Mouse (Mus musculus) MEL-GATA-1-ER (cell line): ENCODE results near the gene Sh2b2.
A peak's percentile ranks its signal among the peaks of the same experiment; 100 is the strongest.

Experiments
- DNase-seq: peaks from one replicate; pipeline ENCODE4 v3.0.0-alpha.2; 2012; ENCODE audit warnings: low read depth; ENCODE audit errors: extremely low read depth

The Sh2b2 gene

GRCm38 (mm10) chr5:136246452-136246838 lies at the start of gene Sh2b2:
Sh2b2 (minus strand) TSS chr5:136246556.
- no peak for DNase-seq

GRCm38 (mm10) chr5:136292971-136293418 lies 46.6 kb upstream of the Sh2b2 start:
- no peak for DNase-seq

GRCm38 (mm10) chr5:136292361-136292760 lies 46.0 kb upstream of the Sh2b2 start:
- no peak for DNase-seq

- no peak for DNase-seq
These were observed 45.2 kb upstream of the Sh2b2 start for GRCm38 (mm10) chr5:136291562-136291961.

- DNase-seq = no peak
These were observed 43.4 kb upstream of the Sh2b2 start for GRCm38 (mm10) chr5:136289776-136290175.

- DNase-seq = no peak
These were observed 42.2 kb upstream of the Sh2b2 start for GRCm38 (mm10) chr5:136288351-136289081.

- no peak for DNase-seq
These were observed 40.2 kb upstream of the Sh2b2 start for GRCm38 (mm10) chr5:136286566-136286965.

GRCm38 (mm10) chr5:136285106-136285505 lies 38.8 kb upstream of the Sh2b2 start:
- no peak for DNase-seq

- DNase-seq = no peak
These were observed 35.0 kb upstream of the Sh2b2 start for GRCm38 (mm10) chr5:136281351-136281750.

GRCm38 (mm10) chr5:136274739-136275138 lies 28.4 kb upstream of the Sh2b2 start:
- DNase-seq = no peak

GRCm38 (mm10) chr5:136269937-136270336 lies 23.6 kb upstream of the Sh2b2 start:
- DNase-seq = no peak

- DNase-seq = no peak
These were observed 19.7 kb upstream of the Sh2b2 start for GRCm38 (mm10) chr5:136266077-136266476.

- no peak for DNase-seq
These were observed 17.0 kb upstream of the Sh2b2 start for GRCm38 (mm10) chr5:136263342-136263741.

GRCm38 (mm10) chr5:136258919-136259318 lies 12.6 kb upstream of the Sh2b2 start:
- peak; percentile 37 for DNase-seq

GRCm38 (mm10) chr5:136252899-136253298 lies 6.5 kb upstream of the Sh2b2 start:
- peak; percentile 21 for DNase-seq

GRCm38 (mm10) chr5:136251004-136251403 lies 4.6 kb upstream of the Sh2b2 start:
- no peak for DNase-seq

- DNase-seq = no peak
These were observed 2.1 kb upstream of the Sh2b2 start for GRCm38 (mm10) chr5:136248441-136248840.

GRCm38 (mm10) chr5:136245541-136246451 lies 560 bp downstream of the Sh2b2 start:
- no peak for DNase-seq

- DNase-seq = no peak
These were observed 1.4 kb downstream of the Sh2b2 start for GRCm38 (mm10) chr5:136244762-136245540.

GRCm38 (mm10) chr5:136243851-136244761 lies 2.2 kb downstream of the Sh2b2 start:
- no peak for DNase-seq
